8 mouse cellular contexts compared by ENCODE assay signal in the genomic region with DNA sequence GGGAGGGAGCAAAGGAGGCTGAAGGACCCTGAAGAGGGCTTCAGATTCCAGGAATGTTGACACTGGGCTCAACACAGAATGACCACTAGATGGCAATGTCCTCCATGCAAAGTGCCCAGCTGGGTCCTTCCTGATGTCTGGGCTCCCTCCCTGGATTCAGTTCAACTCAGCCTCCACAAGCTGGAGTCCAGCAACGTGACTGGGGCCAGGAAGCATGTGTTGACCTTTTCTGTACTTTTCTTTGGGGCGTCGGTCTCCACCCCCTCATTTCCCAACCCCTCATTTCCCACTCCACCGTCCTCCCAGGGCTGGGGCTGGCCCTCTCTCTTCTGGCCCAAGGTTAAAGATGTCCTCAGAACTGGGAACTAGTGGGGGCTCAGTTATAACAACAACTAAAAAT. TPM values are rescaled to one million over a fixed set of nuclear protein-coding genes. Genes with fewer than 3 reads are reported as not detected.
A peak's percentile ranks its signal among the peaks of the same experiment; 100 is the strongest.
DNase-seq lines count a peak whose midpoint lies in the region; ATAC-seq and TF ChIP-seq lines count a peak whose summit lies in the region.

No protein-coding gene starts in this region.

- H3K4me3 ChIP-seq in embryonic facial prominence, embryonic 13.5 days = no peak overlapping the region
- no peak overlapping the region for H3K4me3 ChIP-seq in midbrain, embryonic 11.5 days (ENCODE audit: low read depth, low read length)
- no peak overlapping the region for H3K4me3 ChIP-seq in small intestine, adult 2 months (ENCODE audit: low read depth, low read length)

- TF ChIP-seq CTCF in small intestine, adult 2 months (IDR thresholded peaks at IDR 0.05; ENCODE audit: extremely low read depth, insufficient read length, insufficient replicate concordance, low read depth, low read length) = peak; percentile 93

- H3K36me3 ChIP-seq in embryonic facial prominence, embryonic 13.5 days = no peaks in the 10 kb centered on the region
- H3K36me3 ChIP-seq in midbrain, embryonic 11.5 days (ENCODE audit: control insufficient read depth, insufficient read depth, low read length) = no peaks in the 10 kb centered on the region
- no peaks in the 10 kb centered on the region for H3K36me3 ChIP-seq in small intestine, adult 2 months (ENCODE audit: control insufficient read depth, insufficient read depth, low read length)

- H3K27me3 ChIP-seq in embryonic facial prominence, embryonic 13.5 days = no peaks in the 10 kb centered on the region
- no peaks in the 10 kb centered on the region for H3K27me3 ChIP-seq in midbrain, embryonic 11.5 days (ENCODE audit: control insufficient read depth, insufficient read depth, low read length)
- H3K27me3 ChIP-seq in small intestine, adult 2 months (ENCODE audit: control insufficient read depth, insufficient read depth, low read length) = no peaks in the 10 kb centered on the region

- peak; percentile 39 to 75 for DNase-seq in urinary bladder, adult 18-20 months (ENCODE audit: low spot score in 2 of 2)
- no peak for DNase-seq in urinary bladder, postnatal 10 days (ENCODE audit: low spot score)
- peak; percentile 90 to 93 for DNase-seq in heart, adult 18-20 months
- peak; percentile 87 for DNase-seq in kidney, adult 18-20 months
- peak; percentile 79 for DNase-seq in left cerebral cortex, postnatal 4 days
- DNase-seq in midbrain, embryonic 11.5 days (ENCODE audit: low spot score, missing footprints) = peak; percentile 93

- no peak overlapping the region for H3K27ac ChIP-seq in embryonic facial prominence, embryonic 13.5 days
- H3K27ac ChIP-seq in midbrain, embryonic 11.5 days (ENCODE audit: low read depth, low read length) = no peak overlapping the region
- H3K27ac ChIP-seq in small intestine, adult 2 months (ENCODE audit: insufficient read depth, low read depth, low read length) = no peak overlapping the region

- intact Hi-C loops in left cerebral cortex, postnatal 4 days (cut with DNase I) = loop anchor here (2.0 to 5.0 kb wide), 4 partner anchors 236 to 398 kb away; partner anchors contain the start of gene Timp3

- WGBS in embryonic facial prominence, embryonic 13.5 days = 1% methylated on average over 4 of the region's 4 CpGs
- 6% methylated on average over 4 of the region's 4 CpGs for WGBS in midbrain, embryonic 11.5 days
- 10% methylated on average over 4 of the region's 4 CpGs for WGBS in small intestine, adult 2 months

- peak; percentile 34; the same call in 1 of the 2 replicates for ATAC-seq in embryonic facial prominence, embryonic 13.5 days (ENCODE audit: insufficient number of reproducible peaks, insufficient read depth, low FRiP score, low TSS enrichment, low read depth)
- ATAC-seq in midbrain, embryonic 11.5 days (ENCODE audit: low FRiP score) = peak; percentile 77

- H3K4me1 ChIP-seq in embryonic facial prominence, embryonic 13.5 days = peaks cover 12% of the 10 kb centered on the region
- H3K4me1 ChIP-seq in midbrain, embryonic 11.5 days (ENCODE audit: control insufficient read depth, insufficient read depth, low read length) = peaks cover 7% of the 10 kb centered on the region
- H3K4me1 ChIP-seq in small intestine, adult 2 months (ENCODE audit: control insufficient read depth, insufficient read depth, insufficient read length, low read length) = peaks cover 2% of the 10 kb centered on the region; the same call in 1 of the 2 replicates

- no peak overlapping the region for H3K9ac ChIP-seq in embryonic facial prominence, embryonic 13.5 days
- no peak overlapping the region for H3K9ac ChIP-seq in midbrain, embryonic 11.5 days (ENCODE audit: low read length)

- no peak for TF ChIP-seq POLR2A in small intestine, adult 2 months (IDR thresholded peaks at IDR 0.05; ENCODE audit: low read depth, low read length)

- H3K4me2 ChIP-seq in embryonic facial prominence, embryonic 13.5 days = no peak overlapping the region
- H3K4me2 ChIP-seq in midbrain, embryonic 11.5 days = no peak overlapping the region

- H3K9me3 ChIP-seq in embryonic facial prominence, embryonic 13.5 days = peaks cover 8% of the 10 kb centered on the region; the same call in 1 of the 2 replicates
- no peaks in the 10 kb centered on the region; the same call in 1 of the 2 replicates for H3K9me3 ChIP-seq in midbrain, embryonic 11.5 days (ENCODE audit: control insufficient read depth, low read length)

RNA-seq across cellular contexts. Expression of gene Fbxo7, which starts 43.2 kb away (rescaled TPM):
- 25.4 and 29.2 TPM in 2 replicates for polyA plus RNA-seq in embryonic facial prominence, embryonic 13.5 days (2015; fragmentation: Nextera tagmentation; extraction: Ambion mirVana)
- 10 to 100 TPM; 14.4 to 17.9 TPM for total RNA-seq in heart, adult 18-20 months (2021)
- total RNA-seq in left cerebral cortex, postnatal 4 days (2021) = 10 to 100 TPM; 16.2 to 16.6 TPM
- 16.6 and 17.2 TPM in 2 replicates for polyA plus RNA-seq in midbrain, embryonic 11.5 days (2014; fragmentation: Nextera tagmentation; extraction: Ambion mirVana)
- polyA plus RNA-seq in small intestine, adult 2 months (2012; rRNA removed) = 8.3 and 16.8 TPM in 2 replicates

RNA-seq across cellular contexts. Expression of gene Bpifc, which starts 53.2 kb away (rescaled TPM):
- 0.22 and 0.52 TPM in 2 replicates for polyA plus RNA-seq in embryonic facial prominence, embryonic 13.5 days (2015; fragmentation: Nextera tagmentation; extraction: Ambion mirVana)
- total RNA-seq in heart, adult 18-20 months (2021) = not detected
- total RNA-seq in left cerebral cortex, postnatal 4 days (2021) = not detected
- 0.12 TPM in 1 of 2 replicates, not detected in the other for polyA plus RNA-seq in midbrain, embryonic 11.5 days (2014; fragmentation: Nextera tagmentation; extraction: Ambion mirVana)
- polyA plus RNA-seq in small intestine, adult 2 months (2012; rRNA removed) = not detected in 2 replicates
